Mouse (Mus musculus) embryo, embryonic 11.5 days (tissue): Measurements from ENCODE around the gene Brinp3.
"Not testable (repeated sequence)": the region's sequence is repeated elsewhere in the genome, so short reads cannot be mapped to it uniquely, and the experiment has no call there.

Source experiments
- DNase-seq: peaks from one replicate; pipeline ENCODE4 v3.0.0-alpha.2; 2012; ENCODE audit warnings: low read depth, low spot score

The Brinp3 gene

GRCm38 (mm10) chr1:146494681-146495331 lies at the start of gene Brinp3:
Gene Brinp3, plus strand, starts transcription at chr1:146494760.
- no peak for DNase-seq

GRCm38 (mm10) chr1:146494221-146494620 lies 339 bp upstream of the Brinp3 start:
- DNase-seq = no peak

GRCm38 (mm10) chr1:146495386-146495785 lies 826 bp downstream of the Brinp3 start:
- DNase-seq = no peak

- no peak for DNase-seq
These were observed 3.0 kb downstream of the Brinp3 start for GRCm38 (mm10) chr1:146497381-146498081.

- DNase-seq = no peak
These were observed 3.7 kb downstream of the Brinp3 start for GRCm38 (mm10) chr1:146498085-146498779.

GRCm38 (mm10) chr1:146498780-146499114 lies 4.2 kb downstream of the Brinp3 start:
- DNase-seq = no peak

GRCm38 (mm10) chr1:146515377-146515776 lies 20.8 kb downstream of the Brinp3 start:
- DNase-seq = no peak

- DNase-seq = no peak
These were observed 29.4 kb downstream of the Brinp3 start for GRCm38 (mm10) chr1:146523727-146524573.

GRCm38 (mm10) chr1:146528572-146528971 lies 34.0 kb downstream of the Brinp3 start:
- DNase-seq = no peak

GRCm38 (mm10) chr1:146546847-146547428 lies 52.4 kb downstream of the Brinp3 start:
- DNase-seq = no peak

GRCm38 (mm10) chr1:146556982-146557381 lies 62.4 kb downstream of the Brinp3 start:
- DNase-seq = no peak

GRCm38 (mm10) chr1:146562144-146562543 lies 67.6 kb downstream of the Brinp3 start:
- DNase-seq = no peak

- no peak for DNase-seq
These were observed 89.6 kb downstream of the Brinp3 start for GRCm38 (mm10) chr1:146584181-146584580.

- no peak for DNase-seq
These were observed 138.3 kb downstream of the Brinp3 start for GRCm38 (mm10) chr1:146632895-146633294.

GRCm38 (mm10) chr1:146657214-146657613 lies 162.7 kb downstream of the Brinp3 start:
- DNase-seq = no peak

GRCm38 (mm10) chr1:146700724-146701123 lies 206.2 kb downstream of the Brinp3 start:
- DNase-seq = no peak

- no peak for DNase-seq
These were observed 225.0 kb downstream of the Brinp3 start for GRCm38 (mm10) chr1:146719556-146719955.

GRCm38 (mm10) chr1:146724784-146725513 lies 230.4 kb downstream of the Brinp3 start:
- DNase-seq = not testable (repeated sequence)

GRCm38 (mm10) chr1:146751066-146751465 lies 256.5 kb downstream of the Brinp3 start:
- no peak for DNase-seq

- DNase-seq = no peak
These were observed 288.7 kb downstream of the Brinp3 start for GRCm38 (mm10) chr1:146783259-146783658.

GRCm38 (mm10) chr1:146787236-146787635 lies 292.7 kb downstream of the Brinp3 start:
- DNase-seq = no peak
